Mouse (Mus musculus) brain, adult 10 weeks (tissue): Measurements from ENCODE around the gene Haus2. TPM values are rescaled to one million over a fixed set of nuclear protein-coding genes. Genes with fewer than 3 reads are reported as not detected.

Experiments
- polyA plus RNA-seq: library from polyadenylated mRNA; stranded (reverse); fragments of 350-450 nt; fragmentation: Illumina TruSeq; extraction: RNeasy Lipid Tissue Mini Kit (QIAGEN cat#74804); gene quantifications from one replicate; pipeline ENCODE4 v1.2.3, GENCODE M21; 2015; ENCODE audit warnings: low read depth, low replicate concordance

The Haus2 gene
- 25.5 TPM for polyA plus RNA-seq

GRCm38 (mm10) chr2:120608830-120609723, at the start of gene Haus2, which contains the start of gene Lrrc57:
Haus2 (plus strand) TSS chr2:120609383.
Lrrc57 (minus strand) TSS chr2:120609520.

GRCm38 (mm10) chr2:120563235-120563990, 45.8 kb upstream of the Haus2 start, which contains the start of gene Zfp106:
Zfp106 (minus strand) TSS chr2:120563843.

GRCm38 (mm10) chr2:120566886-120567797, 42.0 kb upstream of the Haus2 start, which contains the start of gene Snap23:
Snap23 (plus strand) TSS chr2:120567671.

GRCm38 (mm10) chr2:120628886-120629735, 19.9 kb downstream of the Haus2 start, which contains the start of gene Stard9:
Stard9 (plus strand) TSS chr2:120629121.

Other genes starting within 250 kb of the Haus2 start
- 7.4 TPM for gene Ganc, start 205.5 kb upstream of the Haus2 start, polyA plus RNA-seq
- 29.8 TPM for gene Tmem87a, start 205.3 kb upstream of the Haus2 start, polyA plus RNA-seq
- 4.4 TPM for gene Capn3, start 153.4 kb upstream of the Haus2 start, polyA plus RNA-seq
- 80.2 TPM for gene Zfp106, start 45.5 kb upstream of the Haus2 start, polyA plus RNA-seq
- 20.2 TPM for gene Snap23, start 41.7 kb upstream of the Haus2 start, polyA plus RNA-seq
- gene Lrrc57, start 137 bp downstream of the Haus2 start, polyA plus RNA-seq, result 55.1 TPM
- gene Stard9, start 19.7 kb downstream of the Haus2 start, polyA plus RNA-seq, result 7.6 TPM
- 15.6 TPM for gene Cdan1, start 240.7 kb downstream of the Haus2 start, polyA plus RNA-seq
- 32.1 TPM for gene Ttbk2, start 241.2 kb downstream of the Haus2 start, polyA plus RNA-seq